Mouse (Mus musculus) kidney, adult 2 months (tissue): Measurements from ENCODE around the gene Cox4i2.

Experiments
- CTCF ChIP-seq: fragments of 200-500 bp; conservative IDR thresholded peaks from 2 replicates; pipeline ENCODE4 v1.5.1; 2011; ENCODE audit warnings: low read depth, mild to moderate bottlenecking, control low read depth, low read length, moderate library complexity, mixed read lengths; ENCODE audit not compliant: insufficient read depth, insufficient read length
- POLR2A ChIP-seq: fragments of 200-500 bp; IDR thresholded peaks from one replicate; pipeline ENCODE4 v1.6.1; 2011; ENCODE audit warnings: low read depth, low read length, control low read depth

- TF ChIP-seq CTCF (no peak), POLR2A (no peak)
Observed at GRCm38 (mm10) chr2:152736748-152737147, 17.2 kb upstream of the Cox4i2 start.
